Mouse (Mus musculus) heart, embryonic 10.5 days (tissue): ENCODE measurements at regions not wholly inside any gene's neighbourhood (a gene's known extent, or its start where the extent isn't known, plus 50 kb on each side); places are given as distances from the start of the nearest gene placed in this dataset.

Experiments used
- DNase-seq: peaks from one replicate; pipeline ENCODE4 v3.0.0-alpha.2; 2017; ENCODE audit warnings: low spot score
- H3K27ac ChIP-seq: fragments of 300-500 bp; sonication (generic); 2 replicates; pipeline ENCODE4 v1.5.1; 2016; ENCODE audit warnings: mild to moderate bottlenecking
- H3K27me3 ChIP-seq: fragments of 300-500 bp; sonication (generic); 2 replicates; pipeline ENCODE4 v1.6.1; 2016; ENCODE audit warnings: mild to moderate bottlenecking; ENCODE audit not compliant: poor library complexity, insufficient read depth, severe bottlenecking
- H3K36me3 ChIP-seq: fragments of 300-500 bp; sonication (generic); 2 replicates; pipeline ENCODE4 v1.6.1; 2016; ENCODE audit warnings: mild to moderate bottlenecking, moderate library complexity
- H3K4me1 ChIP-seq: fragments of 300-500 bp; sonication (generic); 2 replicates; pipeline ENCODE4 v1.6.1; 2016; ENCODE audit warnings: mild to moderate bottlenecking
- H3K4me3 ChIP-seq: fragments of 300-500 bp; sonication (generic); 2 replicates; pipeline ENCODE4 v1.5.1; 2016; ENCODE audit warnings: mild to moderate bottlenecking, moderate library complexity
- H3K9me3 ChIP-seq: fragments of 300-500 bp; sonication (generic); 2 replicates; pipeline ENCODE4 v1.6.1; 2016; ENCODE audit warnings: mild to moderate bottlenecking, moderate library complexity
- WGBS: fragments of 180-500 bp; shearing (Covaris S2); methylation state at CpG from one replicate; pipeline ENCODE4 v1.1.7; 2016; 5-methylcytosine and 5-hydroxymethylcytosine counted together

- DNase-seq: no peak
- Histone ChIP-seq H3K4me1 (no peaks in the 10 kb centered on the region), H3K9me3 (no peaks in the 10 kb centered on the region), H3K4me3 (no peak overlapping the region), H3K36me3 (no peaks in the 10 kb centered on the region), H3K27ac (no peak overlapping the region), H3K27me3 (no peaks in the 10 kb centered on the region)
- 76% methylated on average over 1 of the region's 1 CpGs for WGBS
These were observed 158.5 kb upstream of the Gm11042 start for GRCm38 (mm10) chr12:74474741-74475140.

- 45% methylated on average over 4 of the region's 4 CpGs for WGBS
- Histone ChIP-seq H3K27me3 (no peaks in the 10 kb centered on the region), H3K9me3 (no peaks in the 10 kb centered on the region), H3K4me3 (no peak overlapping the region), H3K36me3 (no peaks in the 10 kb centered on the region), H3K4me1 (no peaks in the 10 kb centered on the region), H3K27ac (no peak overlapping the region)
- no peak for DNase-seq
These were observed 142.3 kb upstream of the Gm11042 start for GRCm38 (mm10) chr12:74458521-74458920.

DNA sequence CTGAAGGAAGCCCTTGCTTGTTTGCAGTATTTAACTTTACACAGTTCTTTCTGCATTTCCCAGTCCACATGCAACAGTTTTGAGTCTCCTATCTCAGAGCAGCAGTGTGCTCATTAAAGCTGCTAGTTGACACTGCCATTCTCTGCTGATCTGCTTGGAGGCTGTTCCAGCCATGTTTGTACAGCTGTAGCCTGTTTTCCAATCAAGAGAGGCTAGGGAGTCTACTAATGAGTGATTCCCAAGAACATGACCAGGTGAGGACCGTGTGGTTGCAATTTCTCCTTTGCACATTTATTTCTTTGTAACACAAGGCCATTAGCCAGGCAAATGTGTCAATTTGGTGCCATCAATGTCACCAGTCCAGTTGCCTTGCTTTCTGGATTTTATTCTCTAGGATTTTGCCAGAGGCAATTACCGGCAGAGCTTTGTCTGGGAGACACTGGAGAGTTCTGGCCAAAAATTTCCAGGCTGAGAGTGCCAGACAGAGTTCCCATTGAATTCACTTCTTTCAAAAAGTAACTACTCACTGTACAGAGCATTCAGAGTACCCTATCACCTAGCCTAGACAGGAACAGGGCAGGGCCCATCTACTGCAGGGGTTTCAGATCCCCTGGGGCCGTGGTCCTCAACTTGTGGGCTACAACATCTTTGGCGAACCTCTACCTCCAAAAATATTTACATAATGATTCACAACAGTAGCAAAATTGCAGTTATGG, 136.3 kb upstream of the Gm11042 start:
- 78% methylated on average over 4 of the region's 4 CpGs for WGBS
- no peaks in the 10 kb centered on the region for H3K27me3 ChIP-seq
- DNase-seq: no peak
- H3K9me3 ChIP-seq: no peaks in the 10 kb centered on the region
- 0 out of 2 replicates have a peak, but pooled peaks cover 5% of the 10 kb centered on the region for H3K4me1 ChIP-seq
- no peak overlapping the region for H3K27ac ChIP-seq
- H3K36me3 ChIP-seq: no peaks in the 10 kb centered on the region
- H3K4me3 ChIP-seq: no peak overlapping the region

DNA sequence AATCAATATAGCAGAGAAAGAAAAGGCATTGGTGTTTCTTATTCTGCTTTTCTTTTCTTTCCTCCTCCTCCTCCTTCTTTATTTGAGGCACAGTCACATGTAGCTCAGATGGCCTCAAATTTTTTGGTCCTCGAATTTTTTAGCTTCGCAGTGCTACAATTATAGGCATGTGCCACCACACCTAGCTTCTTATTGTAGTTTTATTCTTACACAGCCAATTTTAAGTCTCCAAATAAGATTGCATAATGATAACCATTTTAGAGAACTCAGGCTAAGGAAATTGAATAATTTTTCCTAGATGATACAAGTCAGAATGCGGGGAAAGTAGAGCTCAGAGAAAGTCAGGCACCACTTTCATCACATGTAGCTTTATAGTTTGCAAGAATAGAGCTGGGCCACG, 132.1 kb upstream of the Gm11042 start:
- DNase-seq: no peak
- WGBS: 81% methylated on average over 4 of the region's 4 CpGs
- Histone ChIP-seq H3K4me1 (0 out of 2 replicates have a peak, but pooled peaks cover 5% of the 10 kb centered on the region), H3K27me3 (no peaks in the 10 kb centered on the region), H3K36me3 (no peaks in the 10 kb centered on the region), H3K4me3 (no peak overlapping the region), H3K9me3 (no peaks in the 10 kb centered on the region), H3K27ac (no peak overlapping the region)

DNA sequence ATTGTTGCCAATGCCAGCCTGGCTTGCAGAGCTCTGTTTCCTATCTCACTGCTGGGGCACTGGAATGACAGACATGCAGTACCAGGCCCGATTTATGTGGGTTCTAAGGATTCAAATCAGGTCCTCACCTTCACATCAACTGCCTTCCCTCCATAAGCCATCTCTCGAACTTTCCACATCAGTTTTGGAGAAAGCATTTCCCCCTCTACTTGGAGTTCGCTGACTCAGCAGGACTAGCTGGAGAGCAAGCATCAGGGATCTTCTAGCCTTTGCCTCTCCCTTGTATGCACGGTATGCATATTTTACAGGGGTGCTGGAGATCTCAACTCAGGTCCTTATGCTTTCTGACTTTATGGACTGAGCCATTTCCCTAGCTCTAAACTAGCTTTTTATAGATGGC, 118.7 kb upstream of the Gm11042 start:
- Histone ChIP-seq H3K9me3 (no peaks in the 10 kb centered on the region), H3K4me1 (peaks cover 17% of the 10 kb centered on the region; the same call in 1 of the 2 replicates), H3K4me3 (no peak overlapping the region), H3K27ac (no peak overlapping the region), H3K27me3 (no peaks in the 10 kb centered on the region), H3K36me3 (no peaks in the 10 kb centered on the region)
- 81% methylated on average over 4 of the region's 4 CpGs for WGBS
- no peak for DNase-seq

DNA sequence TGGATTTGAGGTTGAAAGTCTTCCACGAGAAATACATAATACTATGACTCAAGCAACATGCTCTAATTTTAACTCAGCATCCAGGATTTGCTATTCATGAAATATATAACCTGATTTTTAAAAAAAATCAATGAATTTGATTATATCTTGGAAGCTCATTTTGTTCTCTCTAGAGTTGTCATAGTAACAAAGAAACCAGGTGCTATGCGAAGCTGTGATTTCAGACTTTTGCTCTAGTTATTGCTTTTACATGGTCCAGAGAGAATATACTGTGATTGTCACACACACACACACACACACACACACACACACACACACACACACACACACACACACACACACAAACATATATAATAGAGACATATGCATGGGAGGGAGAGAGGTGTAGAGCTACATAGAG, 98.5 kb upstream of the Gm11042 start:
- no peak for DNase-seq
- 85% methylated on average over 2 of the region's 2 CpGs for WGBS
- Histone ChIP-seq H3K4me1 (no peaks in the 10 kb centered on the region), H3K27me3 (no peaks in the 10 kb centered on the region), H3K36me3 (no peaks in the 10 kb centered on the region), H3K9me3 (no peaks in the 10 kb centered on the region), H3K27ac (no peak overlapping the region), H3K4me3 (no peak overlapping the region)

- Histone ChIP-seq H3K4me1 (no peaks in the 10 kb centered on the region), H3K27me3 (no peaks in the 10 kb centered on the region), H3K36me3 (no peaks in the 10 kb centered on the region), H3K9me3 (no peaks in the 10 kb centered on the region), H3K27ac (no peak overlapping the region), H3K4me3 (no peak overlapping the region)
- DNase-seq: no peak
- 82% methylated on average over 2 of the region's 2 CpGs for WGBS
These were observed 94.3 kb upstream of the Gm11042 start for GRCm38 (mm10) chr12:74410511-74410910.

- no peak overlapping the region for H3K27ac ChIP-seq
- no peaks in the 10 kb centered on the region for H3K36me3 ChIP-seq
- no peak overlapping the region for H3K4me3 ChIP-seq
- no peaks in the 10 kb centered on the region for H3K9me3 ChIP-seq
- WGBS: 78% methylated on average over 3 of the region's 3 CpGs
- no peaks in the 10 kb centered on the region for H3K4me1 ChIP-seq
- DNase-seq: no peak
- no peaks in the 10 kb centered on the region for H3K27me3 ChIP-seq
These were observed 91.4 kb upstream of the Gm11042 start for GRCm38 (mm10) chr12:74407591-74408095.

DNA sequence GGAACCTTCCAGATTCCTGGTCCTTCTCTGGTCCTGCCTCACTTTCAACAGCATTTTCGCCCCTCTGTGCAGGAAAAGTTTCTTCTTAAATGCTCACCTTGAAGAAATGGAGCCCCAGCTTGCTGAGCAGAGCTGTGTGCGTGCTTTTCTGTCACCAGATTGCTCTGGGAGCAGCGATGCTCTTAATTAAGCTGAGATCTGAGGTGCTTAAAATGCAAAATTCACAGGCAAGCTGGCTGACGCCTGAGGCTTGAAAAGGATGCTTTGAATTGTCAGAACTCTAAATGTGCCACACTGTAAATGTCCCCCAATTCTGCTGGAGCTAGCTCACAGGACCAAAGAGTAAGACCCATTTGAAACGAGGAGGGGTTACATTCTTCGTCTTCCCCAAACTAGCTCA, 73.6 kb upstream of the Gm11042 start:
- H3K27ac ChIP-seq: no peak overlapping the region
- H3K27me3 ChIP-seq: no peaks in the 10 kb centered on the region
- WGBS: 68% methylated on average over 6 of the region's 6 CpGs

More for the DNA sequence above, 73.6 kb upstream of the Gm11042 start:
- Histone ChIP-seq H3K4me1 (no peaks in the 10 kb centered on the region), H3K4me3 (no peak overlapping the region), H3K36me3 (no peaks in the 10 kb centered on the region), H3K9me3 (no peaks in the 10 kb centered on the region)
- DNase-seq: no peak
